Mouse (Mus musculus) hindbrain, embryonic 12.5 days (tissue): ENCODE measurements around the gene Pmfbp1. TPM values are rescaled to one million over a fixed set of nuclear protein-coding genes. Genes with fewer than 3 reads are reported as not detected.
"Not testable (repeated sequence)": the region's sequence is repeated elsewhere in the genome, so short reads cannot be mapped to it uniquely, and the experiment has no call there.

Experiments
- ATAC-seq: fragments of 200-750 bp; cut with Nextera tagmentation; 2 replicates; pipeline ENCODE4 v1.8.0; 2017; ENCODE audit warnings: moderate TSS enrichment; ENCODE audit not compliant: low FRiP score
- H3K27ac ChIP-seq: fragments of 300-500 bp; sonication (generic); 2 replicates; pipeline ENCODE4 v1.5.1; 2016; ENCODE audit warnings: mild to moderate bottlenecking
- H3K27me3 ChIP-seq: fragments of 300-500 bp; sonication (generic); 2 replicates; pipeline ENCODE4 v1.6.1; 2016; ENCODE audit warnings: mild to moderate bottlenecking
- H3K36me3 ChIP-seq: fragments of 300-500 bp; sonication (generic); 2 replicates; pipeline ENCODE4 v1.6.1; 2016; ENCODE audit warnings: mild to moderate bottlenecking
- H3K4me1 ChIP-seq: fragments of 300-500 bp; sonication (generic); 2 replicates; pipeline ENCODE4 v1.6.1; 2016
- H3K4me2 ChIP-seq: fragments of 300-500 bp; sonication (generic); replicated peaks from 2 replicates; pipeline ENCODE4 v1.6.1; 2016; ENCODE audit warnings: mild to moderate bottlenecking
- H3K4me3 ChIP-seq: fragments of 300-500 bp; sonication (generic); 2 replicates; pipeline ENCODE4 v1.5.1; 2016; ENCODE audit warnings: mild to moderate bottlenecking
- H3K9ac ChIP-seq: fragments of 300-500 bp; sonication (generic); 2 replicates; pipeline ENCODE4 v1.6.1; 2016; ENCODE audit warnings: mild to moderate bottlenecking, moderate library complexity
- H3K9me3 ChIP-seq: fragments of 300-500 bp; sonication (generic); replicated peaks from 2 replicates; pipeline ENCODE4 v1.6.1; 2016; ENCODE audit warnings: mild to moderate bottlenecking
- WGBS: fragments of 180-500 bp; shearing (Covaris S2); methylation state at CpG from one replicate; pipeline ENCODE4 v1.1.7; 2016; 5-methylcytosine and 5-hydroxymethylcytosine counted together
- polyA plus RNA-seq: library from polyadenylated mRNA; unstranded; fragments of >200 nt; fragmentation: Nextera tagmentation; extraction: Ambion mirVana; gene quantifications from 2 replicates; pipeline ENCODE4 v1.2.1, GENCODE M21; 2016

The Pmfbp1 gene
- 2.9 and 3.3 TPM in 2 replicates for polyA plus RNA-seq

DNA sequence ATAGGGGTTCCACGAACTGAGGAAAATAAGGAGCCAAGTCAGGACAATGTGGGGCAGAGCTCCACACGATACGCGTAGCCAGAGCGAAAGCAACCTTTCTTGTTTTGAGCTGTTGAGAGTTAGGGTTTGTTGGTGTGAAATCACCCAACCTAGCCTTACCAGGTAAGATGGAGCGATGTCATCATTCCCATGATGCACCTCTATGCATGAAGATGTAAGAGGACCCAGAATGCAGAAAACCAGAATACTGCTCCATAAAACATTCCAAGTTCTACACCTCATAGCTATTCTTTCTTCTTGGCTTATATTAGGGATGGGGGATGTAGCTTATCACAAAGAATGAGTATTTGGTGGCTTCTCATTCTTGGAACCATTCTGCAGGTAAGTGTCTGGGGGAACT, at the start of gene Pmfbp1:
Pmfbp1 (plus strand) TSS at position 301 of the 400 bp plus-strand sequence.
- H3K4me1 ChIP-seq, result no peaks in the 10 kb centered on the region
- H3K4me2 ChIP-seq, result no peak within 1 kb of the TSS
- no peaks in the 10 kb centered on the region for H3K27me3 ChIP-seq
- H3K36me3 ChIP-seq, result no peaks in the 10 kb centered on the region
- no peak within 1 kb of the TSS for H3K9ac ChIP-seq
- H3K4me3 ChIP-seq, result no peak within 1 kb of the TSS
- no peak for ATAC-seq
- H3K9me3 ChIP-seq, result no peaks in the 10 kb centered on the region
- WGBS, result 92% methylated on average over 6 of the region's 6 CpGs
- no peak within 1 kb of the TSS for H3K27ac ChIP-seq

DNA sequence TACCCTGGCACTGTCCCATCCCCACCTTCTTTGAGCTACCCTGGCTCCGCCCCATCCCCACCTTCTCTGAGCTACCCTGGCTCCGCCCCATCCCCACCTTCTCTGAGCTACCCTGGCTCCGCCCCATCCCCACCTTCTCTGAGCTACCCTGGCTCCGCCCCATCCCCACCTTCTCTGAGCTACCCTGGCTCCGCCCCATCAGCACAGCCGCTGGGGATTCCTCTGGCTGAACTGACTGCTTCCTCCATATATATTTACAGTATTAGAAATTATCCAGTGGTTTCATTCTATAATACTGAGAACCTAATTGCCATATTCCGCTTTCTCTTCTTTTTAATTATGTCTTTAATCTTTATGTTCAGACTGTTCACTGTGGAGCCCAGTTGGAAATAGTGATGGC, 46.9 kb upstream of the Pmfbp1 start:
- WGBS, result 36% methylated on average over 7 of the region's 7 CpGs
- not testable (repeated sequence) for ATAC-seq, H3K4me2 ChIP-seq

DNA sequence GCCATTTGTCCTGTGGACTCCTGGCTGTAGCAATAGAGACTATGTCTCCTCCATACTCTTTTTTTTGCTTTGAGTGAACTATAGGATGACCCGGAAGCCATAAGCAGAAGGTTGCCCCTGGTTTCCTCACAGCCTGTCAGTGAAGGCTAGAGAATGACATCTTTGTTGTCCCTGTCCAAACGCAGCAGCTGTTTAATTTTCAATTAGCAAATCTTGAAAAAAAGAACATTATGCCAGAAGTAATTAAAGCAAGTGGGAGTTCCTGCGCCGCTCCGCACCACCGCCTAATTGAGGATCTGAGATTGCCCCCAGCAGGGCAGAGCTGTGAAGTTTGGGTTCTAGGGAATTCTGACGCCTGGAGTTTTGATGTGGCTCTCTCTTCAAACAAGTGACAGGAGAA, 42.8 kb upstream of the Pmfbp1 start:
- Histone ChIP-seq H3K36me3 (no peaks in the 10 kb centered on the region), H3K27ac (no peak overlapping the region), H3K4me3 (no peak overlapping the region), H3K4me2 (no peak overlapping the region), H3K4me1 (no peaks in the 10 kb centered on the region), H3K27me3 (no peaks in the 10 kb centered on the region), H3K9me3 (no peaks in the 10 kb centered on the region), H3K9ac (no peak overlapping the region)
- ATAC-seq, result no peak
- 54% methylated on average over 7 of the region's 7 CpGs for WGBS

More for the DNA sequence above, 46.9 kb upstream of the Pmfbp1 start:
- not testable (repeated sequence) for H3K9ac ChIP-seq, H3K27me3 ChIP-seq, H3K27ac ChIP-seq, H3K36me3 ChIP-seq, H3K9me3 ChIP-seq, H3K4me1 ChIP-seq, H3K4me3 ChIP-seq

DNA sequence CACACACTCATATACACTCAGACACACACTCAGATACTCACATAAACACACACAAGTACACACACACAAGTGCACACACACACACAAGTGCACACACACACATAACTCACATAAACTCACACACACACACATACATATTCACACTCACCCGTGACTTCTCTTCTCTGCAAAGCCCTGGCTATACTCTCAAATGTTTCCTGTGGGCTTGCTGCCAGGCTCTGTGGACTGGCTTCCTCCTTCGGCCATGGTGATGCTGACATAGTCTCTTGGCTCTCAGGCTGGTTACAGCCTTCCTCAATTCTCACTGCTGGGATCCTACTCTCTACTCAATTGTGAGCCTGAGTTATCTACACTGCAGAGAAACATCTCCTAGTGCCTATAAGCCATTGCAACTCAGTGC, 38.7 kb upstream of the Pmfbp1 start:
- no peak overlapping the region for H3K4me2 ChIP-seq
- H3K27ac ChIP-seq, result no peak overlapping the region
- no peak for ATAC-seq

DNA sequence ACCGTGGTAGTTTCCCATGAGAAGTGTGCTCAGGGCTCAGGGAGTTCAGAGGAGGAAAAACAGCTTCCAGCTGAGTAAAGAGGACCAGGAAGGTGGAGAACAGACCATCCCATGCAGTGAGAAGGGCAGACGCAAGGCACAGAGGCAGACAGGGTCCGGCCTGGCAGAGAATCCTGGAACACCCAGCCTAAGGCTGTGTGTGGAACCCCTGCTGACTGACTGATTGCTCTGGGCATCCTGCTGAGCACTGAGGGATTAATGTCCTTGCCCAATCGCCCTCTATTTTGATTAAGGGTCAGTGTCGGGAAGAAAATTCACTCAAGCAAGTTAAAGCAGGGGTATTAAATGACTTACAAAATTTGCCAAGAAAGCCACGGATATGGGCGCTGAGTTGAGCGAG, 36.4 kb upstream of the Pmfbp1 start:
- no peak for ATAC-seq
- 50% methylated on average over 8 of the region's 8 CpGs for WGBS

More for the DNA sequence above, 38.7 kb upstream of the Pmfbp1 start:
- H3K4me3 ChIP-seq, result no peak overlapping the region
- H3K27me3 ChIP-seq, result 0 out of 2 replicates have a peak, but pooled peaks cover 3% of the 10 kb centered on the region
- 73% methylated on average over 2 of the region's 2 CpGs for WGBS
- H3K4me1 ChIP-seq, result peaks cover 8% of the 10 kb centered on the region; the same call in 1 of the 2 replicates
- no peaks in the 10 kb centered on the region for H3K36me3 ChIP-seq
- no peak overlapping the region for H3K9ac ChIP-seq
- no peaks in the 10 kb centered on the region for H3K9me3 ChIP-seq

DNA sequence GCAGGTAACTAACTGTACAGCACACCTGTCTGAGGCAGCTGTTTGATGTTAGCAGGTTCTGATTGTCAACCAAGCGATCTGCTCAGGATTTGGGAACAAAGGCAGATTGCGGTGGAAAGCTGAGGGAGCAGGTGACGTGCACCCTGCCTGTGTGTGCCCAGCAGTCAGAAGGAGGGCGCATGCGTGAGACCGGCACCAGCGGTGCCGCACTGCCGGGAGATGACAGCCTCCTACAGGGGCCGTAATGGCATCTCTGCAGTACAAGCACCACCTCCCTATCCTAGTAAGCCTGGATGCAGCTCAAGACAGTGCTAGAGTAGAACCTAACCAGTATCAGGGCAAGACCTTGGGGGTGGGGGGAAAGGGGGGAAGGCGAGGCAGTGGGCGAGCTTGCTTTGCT, 35.2 kb upstream of the Pmfbp1 start:
- Histone ChIP-seq H3K27me3 (0 out of 2 replicates have a peak, but pooled peaks cover 3% of the 10 kb centered on the region), H3K9me3 (no peaks in the 10 kb centered on the region), H3K36me3 (no peaks in the 10 kb centered on the region), H3K4me3 (no peak overlapping the region), H3K27ac (no peak overlapping the region), H3K9ac (no peak overlapping the region), H3K4me2 (no peak overlapping the region), H3K4me1 (peaks cover 15% of the 10 kb centered on the region)
- WGBS, result 68% methylated on average over 12 of the region's 12 CpGs
- ATAC-seq, result no peak

More for the DNA sequence above, 36.4 kb upstream of the Pmfbp1 start:
- Histone ChIP-seq H3K27ac (peak overlapping the region; percentile 19; the same call in 1 of the 2 replicates), H3K36me3 (no peaks in the 10 kb centered on the region), H3K9me3 (no peaks in the 10 kb centered on the region), H3K4me2 (no peak overlapping the region), H3K4me1 (peaks cover 8% of the 10 kb centered on the region; the same call in 1 of the 2 replicates), H3K9ac (no peak overlapping the region), H3K4me3 (no peak overlapping the region), H3K27me3 (0 out of 2 replicates have a peak, but pooled peaks cover 3% of the 10 kb centered on the region)

DNA sequence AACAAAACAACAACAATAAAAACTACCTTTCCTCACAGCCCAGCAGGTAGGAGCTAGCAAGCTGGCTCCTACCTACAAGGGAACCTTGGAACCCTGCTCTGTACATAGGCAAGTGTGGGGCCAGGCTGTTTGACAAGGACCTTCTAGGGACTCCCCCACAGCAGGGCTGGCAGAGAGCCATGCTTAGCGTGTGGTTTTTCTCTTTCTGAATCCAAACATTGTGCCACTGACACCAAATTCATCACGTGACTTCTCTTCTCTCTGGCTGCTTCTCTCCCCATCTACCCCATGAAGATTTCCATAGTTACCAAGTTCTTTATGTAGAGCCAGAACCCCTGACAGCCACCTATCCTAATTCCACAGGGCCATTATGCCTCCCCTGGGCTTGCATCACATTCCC, 30.8 kb upstream of the Pmfbp1 start:
- no peak overlapping the region for H3K4me2 ChIP-seq
- no peaks in the 10 kb centered on the region for H3K36me3 ChIP-seq
- peaks cover 39% of the 10 kb centered on the region for H3K4me1 ChIP-seq
- H3K27ac ChIP-seq, result peak overlapping the region; percentile 95
- H3K4me3 ChIP-seq, result no peak overlapping the region
- H3K27me3 ChIP-seq, result 0 out of 2 replicates have a peak, but pooled peaks cover 6% of the 10 kb centered on the region
- no peak for ATAC-seq
- no peaks in the 10 kb centered on the region for H3K9me3 ChIP-seq
- no peak overlapping the region for H3K9ac ChIP-seq
- WGBS, result 27% methylated on average over 2 of the region's 2 CpGs

DNA sequence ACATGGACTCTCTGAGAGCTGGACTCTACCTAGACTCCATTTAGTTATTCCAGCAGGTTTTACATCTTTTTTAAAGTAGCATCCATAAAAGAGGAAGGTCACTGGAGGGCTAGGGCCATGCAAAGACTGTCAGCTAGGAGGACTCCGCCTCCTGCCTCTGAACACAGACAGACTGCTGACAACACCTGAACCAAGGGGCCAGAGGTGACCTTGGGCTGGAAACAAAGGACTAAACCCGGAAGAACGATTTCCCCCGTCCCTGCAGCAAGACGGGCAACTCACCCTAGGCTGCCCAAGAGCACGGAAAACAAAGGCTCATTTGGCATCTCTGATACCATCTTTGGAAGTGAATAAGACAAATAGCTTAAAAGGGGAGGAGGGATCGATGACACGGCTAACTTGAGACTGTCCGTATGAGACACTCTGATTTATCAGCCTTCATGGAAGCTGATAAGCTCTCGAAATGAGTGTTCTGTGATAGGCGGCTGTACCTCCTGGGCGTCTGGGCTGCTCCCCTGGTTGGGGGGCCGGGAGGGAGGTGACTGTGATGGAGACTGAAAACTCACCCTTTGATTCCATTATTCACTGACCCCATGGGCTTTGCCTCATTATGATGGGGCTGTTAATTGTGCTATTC, 30.0 kb upstream of the Pmfbp1 start:
- H3K27ac ChIP-seq, result peak overlapping the region; percentile 95
- peak; percentile 68 for ATAC-seq
- 23% methylated on average over 13 of the region's 13 CpGs for WGBS
- peaks cover 45% of the 10 kb centered on the region for H3K4me1 ChIP-seq
- no peaks in the 10 kb centered on the region for H3K36me3 ChIP-seq
- peak overlapping the region; percentile 19 for H3K9ac ChIP-seq
- H3K4me3 ChIP-seq, result no peak overlapping the region
- H3K9me3 ChIP-seq, result no peaks in the 10 kb centered on the region
- H3K4me2 ChIP-seq, result peak overlapping the region; percentile 39
- 0 out of 2 replicates have a peak, but pooled peaks cover 4% of the 10 kb centered on the region for H3K27me3 ChIP-seq

DNA sequence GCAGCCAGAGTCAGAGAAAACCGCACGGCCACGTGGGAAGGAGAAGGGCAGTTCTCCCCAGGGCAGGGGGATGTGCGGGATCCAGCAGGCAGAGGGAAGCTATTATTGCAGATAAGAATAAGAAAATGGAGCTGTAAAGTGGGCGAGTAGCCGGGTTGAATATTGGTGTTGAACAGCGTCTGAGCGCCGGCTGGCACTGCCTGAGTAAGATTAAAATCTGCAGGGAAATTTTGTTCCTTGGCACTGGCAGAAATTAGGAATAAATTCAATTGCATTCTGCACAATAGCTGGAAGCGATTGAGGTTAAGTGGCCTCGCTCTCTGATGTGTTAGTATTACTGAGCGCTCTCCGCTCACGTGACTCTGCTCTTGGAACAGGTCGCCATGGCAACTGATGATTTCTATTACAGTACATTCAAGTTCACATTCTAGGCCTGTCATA, 29.4 kb upstream of the Pmfbp1 start:
- no peak overlapping the region for H3K4me3 ChIP-seq
- peak; percentile 74 for ATAC-seq

DNA sequence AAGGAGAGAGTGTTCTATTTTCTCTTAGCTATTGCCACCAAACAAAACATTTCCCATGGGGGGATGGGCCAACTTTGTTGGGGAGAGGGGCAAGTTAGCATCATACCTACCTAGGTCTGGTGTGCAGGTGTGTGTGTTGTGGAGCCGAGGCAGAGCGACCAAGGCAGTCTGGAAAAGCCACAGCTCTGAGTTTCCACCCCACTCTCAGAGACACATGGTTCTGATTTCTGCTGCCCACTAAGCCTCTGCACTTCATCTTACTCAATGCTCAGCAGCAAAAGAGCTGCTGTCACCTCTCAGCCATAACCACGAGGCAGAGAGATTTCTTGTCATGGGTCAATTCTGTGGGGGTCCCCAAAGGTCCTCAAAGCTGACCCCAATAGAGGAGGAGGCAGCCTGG, 28.8 kb upstream of the Pmfbp1 start:
- Histone ChIP-seq H3K4me2 (peak overlapping the region; percentile 39; the same call in 1 of the 2 replicates), H3K9me3 (no peaks in the 10 kb centered on the region), H3K27me3 (0 out of 2 replicates have a peak, but pooled peaks cover 4% of the 10 kb centered on the region), H3K36me3 (no peaks in the 10 kb centered on the region), H3K9ac (no peak overlapping the region), H3K4me3 (no peak overlapping the region), H3K27ac (peak overlapping the region; percentile 95), H3K4me1 (peaks cover 53% of the 10 kb centered on the region)
- WGBS, result 54% methylated on average over 3 of the region's 3 CpGs
- no peak for ATAC-seq

More for the DNA sequence above, 29.4 kb upstream of the Pmfbp1 start:
- Histone ChIP-seq H3K9me3 (no peaks in the 10 kb centered on the region), H3K9ac (no peak overlapping the region; the same call in 1 of the 2 replicates), H3K27ac (peak overlapping the region; percentile 95), H3K36me3 (no peaks in the 10 kb centered on the region), H3K4me2 (peak overlapping the region; percentile 39), H3K27me3 (0 out of 2 replicates have a peak, but pooled peaks cover 4% of the 10 kb centered on the region), H3K4me1 (peaks cover 51% of the 10 kb centered on the region)
- WGBS, result 30% methylated on average over 15 of the region's 15 CpGs

DNA sequence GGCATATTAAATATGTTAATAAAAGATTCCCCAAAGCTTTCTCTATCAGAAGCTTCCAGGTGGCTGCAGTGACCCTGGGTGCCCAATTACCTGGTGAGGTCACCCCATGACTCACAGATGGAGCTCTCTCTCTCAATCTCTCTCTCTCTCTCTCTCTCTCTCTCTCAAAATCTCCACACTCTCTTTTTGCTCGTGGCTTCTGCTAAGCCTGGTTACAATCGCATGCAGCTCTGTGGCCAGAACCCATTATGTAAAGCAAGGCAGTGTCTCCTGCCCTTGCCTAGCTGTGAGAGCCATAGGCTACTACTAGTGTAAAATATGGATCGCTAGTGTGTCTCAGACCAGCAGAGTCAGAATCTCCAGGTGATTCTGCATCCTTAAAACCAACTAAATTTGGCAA, 28.1 kb upstream of the Pmfbp1 start:
- 0 out of 2 replicates have a peak overlapping the region, but pooled peaks have one; percentile 4 for H3K9ac ChIP-seq
- H3K27me3 ChIP-seq, result 0 out of 2 replicates have a peak, but pooled peaks cover 4% of the 10 kb centered on the region
- WGBS, result 55% methylated on average over 3 of the region's 3 CpGs
- H3K36me3 ChIP-seq, result no peaks in the 10 kb centered on the region
- peak overlapping the region; percentile 95 for H3K27ac ChIP-seq
- no peak for ATAC-seq
- no peak overlapping the region for H3K4me3 ChIP-seq
- no peaks in the 10 kb centered on the region for H3K9me3 ChIP-seq
- H3K4me2 ChIP-seq, result no peak overlapping the region
- H3K4me1 ChIP-seq, result peaks cover 53% of the 10 kb centered on the region

DNA sequence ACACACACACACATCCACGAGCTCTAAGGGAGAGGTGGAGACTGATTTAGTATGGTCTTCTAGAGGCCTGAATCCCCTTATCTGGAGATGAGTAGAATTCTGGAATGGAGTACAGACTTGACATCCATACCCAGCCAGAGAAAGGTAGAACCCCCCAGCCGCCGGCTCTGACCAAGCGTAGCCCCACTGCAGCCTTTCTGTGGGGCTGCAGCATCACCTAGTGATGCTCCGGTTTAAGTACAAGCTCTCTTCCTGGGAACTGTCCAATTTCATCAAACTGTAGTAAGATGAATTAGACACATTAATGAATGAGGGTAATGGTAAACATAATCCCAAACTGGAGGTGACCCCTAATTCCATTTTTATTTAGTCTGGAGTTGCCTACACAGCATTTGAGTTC, 26.3 kb upstream of the Pmfbp1 start:
- Histone ChIP-seq H3K9ac (no peak overlapping the region), H3K27me3 (0 out of 2 replicates have a peak, but pooled peaks cover 4% of the 10 kb centered on the region), H3K4me3 (no peak overlapping the region), H3K4me1 (peaks cover 55% of the 10 kb centered on the region), H3K9me3 (no peaks in the 10 kb centered on the region), H3K27ac (no peak overlapping the region), H3K4me2 (no peak overlapping the region), H3K36me3 (no peaks in the 10 kb centered on the region)
- WGBS, result 36% methylated on average over 5 of the region's 5 CpGs
- no peak for ATAC-seq
